ENCODE assay signal across 12 mouse cellular contexts in genomic region chr9:115039245-115039644, GRCm38 (mm10). TPM values are rescaled to one million over a fixed set of nuclear protein-coding genes. Genes with fewer than 3 reads are reported as not detected.
DNase-seq lines count a peak whose midpoint lies in the region; ATAC-seq and TF ChIP-seq lines count a peak whose summit lies in the region.
"Had no signal": no experiment of that assay in that cellular context is flagged by ENCODE, and none has a peak within 500 bp of the region (broad histone marks: within the 10 kb centered on the region; RNA-seq: fewer than 3 reads in every experiment).

No protein-coding gene starts in this region.

- no peak overlapping the region for H3K9ac ChIP-seq in hindbrain, embryonic 16.5 days (ENCODE audit: low read depth, low read length)
- H3K9ac ChIP-seq in hindbrain, embryonic 15.5 days = no peak overlapping the region
- H3K9ac ChIP-seq in neural tube, embryonic 11.5 days (ENCODE audit: low read length) = no peak overlapping the region
- no peak overlapping the region for H3K9ac ChIP-seq in heart, adult 2 months (ENCODE audit: low read depth, low read length)
- H3K9ac ChIP-seq: kidney, embryonic 15.5 days; liver, embryonic 13.5 days had no signal

- no peak for TF ChIP-seq POLR2A in heart, adult 2 months (IDR thresholded peaks at IDR 0.05; ENCODE audit: insufficient read depth, low read depth, low read length)

- H3K27me3 ChIP-seq in hindbrain, embryonic 10.5 days (ENCODE audit: insufficient read depth, poor library complexity, severe bottlenecking) = peaks cover 3% of the 10 kb centered on the region
- no peaks in the 10 kb centered on the region for H3K27me3 ChIP-seq in hindbrain, embryonic 16.5 days (replicated peaks; ENCODE audit: control insufficient read depth, insufficient read depth, low read length)
- H3K27me3 ChIP-seq in hindbrain, embryonic 15.5 days = no peaks in the 10 kb centered on the region
- no peaks in the 10 kb centered on the region for H3K27me3 ChIP-seq in neural tube, embryonic 11.5 days (ENCODE audit: control insufficient read depth, insufficient read depth, low read length)
- no peaks in the 10 kb centered on the region for H3K27me3 ChIP-seq in heart, adult 2 months (ENCODE audit: control insufficient read depth, insufficient read depth, low read length)
- H3K27me3 ChIP-seq: kidney, embryonic 15.5 days; liver, embryonic 13.5 days had no signal

- no peaks in the 10 kb centered on the region for H3K79me2 ChIP-seq in heart, adult 2 months (replicated peaks; ENCODE audit: control insufficient read depth, insufficient read depth, low read length)

- no peaks in the 10 kb centered on the region for H3K36me3 ChIP-seq in hindbrain, embryonic 10.5 days
- no peaks in the 10 kb centered on the region for H3K36me3 ChIP-seq in hindbrain, embryonic 16.5 days (ENCODE audit: control insufficient read depth, insufficient read depth, low read length)
- H3K36me3 ChIP-seq in hindbrain, embryonic 15.5 days = no peaks in the 10 kb centered on the region
- H3K36me3 ChIP-seq in neural tube, embryonic 11.5 days (ENCODE audit: control insufficient read depth, insufficient read depth, low read length) = no peaks in the 10 kb centered on the region
- no peaks in the 10 kb centered on the region for H3K36me3 ChIP-seq in heart, adult 2 months (ENCODE audit: control insufficient read depth, insufficient read depth, low read length)
- H3K36me3 ChIP-seq: kidney, embryonic 15.5 days; liver, embryonic 13.5 days had no signal

- TF ChIP-seq CTCF in heart, adult 2 months (IDR thresholded peaks at IDR 0.05) = no peak

- ATAC-seq in hindbrain, embryonic 16.5 days = no peak
- 0 out of 2 replicates have a peak, but pooled peaks have one; percentile 35 for ATAC-seq in hindbrain, embryonic 15.5 days (ENCODE audit: low FRiP score, low read depth)
- ATAC-seq in neural tube, embryonic 11.5 days (ENCODE audit: insufficient read depth, low FRiP score, low TSS enrichment) = peak; percentile 56
- no peak for ATAC-seq in inflammation-experienced regulatory T-cells, adult 6 months
- no peak for ATAC-seq in megakaryocyte, adult 5-6 weeks (ENCODE audit: poor library complexity, severe bottlenecking)

- peaks cover 25% of the 10 kb centered on the region for H3K4me1 ChIP-seq in hindbrain, embryonic 10.5 days (replicated peaks)
- peaks cover 7% of the 10 kb centered on the region; the same call in 1 of the 2 replicates for H3K4me1 ChIP-seq in hindbrain, embryonic 16.5 days (ENCODE audit: control insufficient read depth, insufficient read depth, low read depth, low read length)
- peaks cover 14% of the 10 kb centered on the region for H3K4me1 ChIP-seq in hindbrain, embryonic 15.5 days (replicated peaks)
- peaks cover 10% of the 10 kb centered on the region for H3K4me1 ChIP-seq in neural tube, embryonic 11.5 days (ENCODE audit: control insufficient read depth, insufficient read depth, low read length)
- H3K4me1 ChIP-seq in heart, adult 2 months (ENCODE audit: control insufficient read depth, insufficient read depth, low read length) = no peaks in the 10 kb centered on the region
- H3K4me1 ChIP-seq: liver, embryonic 13.5 days had no signal

- peak overlapping the region; percentile 51 for H3K27ac ChIP-seq in hindbrain, embryonic 10.5 days
- H3K27ac ChIP-seq in hindbrain, embryonic 16.5 days (ENCODE audit: low read depth, low read length) = no peak overlapping the region
- H3K27ac ChIP-seq in hindbrain, embryonic 15.5 days (replicated peaks) = no peak overlapping the region
- no peak overlapping the region for H3K27ac ChIP-seq in neural tube, embryonic 11.5 days (ENCODE audit: low read depth, low read length)
- H3K27ac ChIP-seq in heart, adult 2 months = no peak overlapping the region
- H3K27ac ChIP-seq: left cerebral cortex, adult 2 months; liver, embryonic 13.5 days had no signal

- H3K4me3 ChIP-seq in hindbrain, embryonic 10.5 days = no peak overlapping the region
- H3K4me3 ChIP-seq in hindbrain, embryonic 16.5 days (ENCODE audit: low read length) = no peak overlapping the region
- no peak overlapping the region for H3K4me3 ChIP-seq in hindbrain, embryonic 15.5 days
- H3K4me3 ChIP-seq in neural tube, embryonic 11.5 days (ENCODE audit: low read depth, low read length) = no peak overlapping the region
- no peak overlapping the region for H3K4me3 ChIP-seq in heart, adult 2 months
- H3K4me3 ChIP-seq: kidney, embryonic 15.5 days; left cerebral cortex, adult 2 months; liver, embryonic 13.5 days had no signal

- DNase-seq in hindbrain, embryonic 10.5 days (ENCODE audit: low spot score) = peak; percentile 27
- peak; percentile 89 for DNase-seq in R1 (ENCODE audit: low read depth, low spot score)
- peak; percentile 72 for DNase-seq in neural tube, embryonic 11.5 days (ENCODE audit: low spot score)
- DNase-seq in heart, adult 2 months = no peak
- DNase-seq: liver, embryonic 13.5 days; right cerebral cortex, adult 18-20 months had no signal

- intact Hi-C loops in heart, adult 2 months (cut with DNase I) = no loop called here

- no peak for TF ChIP-seq EP300 in heart, adult 2 months (IDR thresholded peaks at IDR 0.05; ENCODE audit: insufficient read depth, low read depth, low read length)

- H3K4me2 ChIP-seq in hindbrain, embryonic 16.5 days (ENCODE audit: low read length) = no peak overlapping the region
- no peak overlapping the region for H3K4me2 ChIP-seq in hindbrain, embryonic 15.5 days
- H3K4me2 ChIP-seq in neural tube, embryonic 11.5 days (ENCODE audit: low read depth) = no peak overlapping the region
- H3K4me2 ChIP-seq: kidney, embryonic 15.5 days; liver, embryonic 13.5 days had no signal

- no peaks in the 10 kb centered on the region for H3K9me3 ChIP-seq in hindbrain, embryonic 10.5 days
- H3K9me3 ChIP-seq in hindbrain, embryonic 16.5 days (ENCODE audit: control insufficient read depth, low read length) = no peaks in the 10 kb centered on the region
- H3K9me3 ChIP-seq in hindbrain, embryonic 15.5 days = no peaks in the 10 kb centered on the region; the same call in 1 of the 2 replicates
- H3K9me3 ChIP-seq in neural tube, embryonic 11.5 days (ENCODE audit: control insufficient read depth, low read length) = no peaks in the 10 kb centered on the region
- H3K9me3 ChIP-seq: kidney, embryonic 15.5 days; liver, embryonic 13.5 days had no signal

- 65% methylated on average over 7 of the region's 7 CpGs for WGBS in hindbrain, embryonic 10.5 days
- WGBS in hindbrain, embryonic 16.5 days = 25% methylated on average over 7 of the region's 7 CpGs
- WGBS in hindbrain, embryonic 15.5 days = 38% methylated on average over 7 of the region's 7 CpGs
- WGBS in neural tube, embryonic 11.5 days = 57% methylated on average over 7 of the region's 7 CpGs
- 72% methylated on average over 7 of the region's 7 CpGs for WGBS in heart, adult 2 months

RNA-seq across cellular contexts. Expression of gene Rps27rt, which starts 56.7 kb away (rescaled TPM):
- polyA plus RNA-seq in hindbrain, embryonic 10.5 days (2016; fragmentation: Nextera tagmentation; extraction: Ambion mirVana) = 272 TPM in 2 replicates
- polyA plus RNA-seq in hindbrain, embryonic 16.5 days (2015; fragmentation: Nextera tagmentation; extraction: Ambion mirVana) = 113 and 196 TPM in 2 replicates
- 154 and 187 TPM in 2 replicates for polyA plus RNA-seq in hindbrain, embryonic 15.5 days (2015; fragmentation: Nextera tagmentation; extraction: Ambion mirVana)
- polyA plus RNA-seq in neural tube, embryonic 11.5 days (2014; fragmentation: Nextera tagmentation; extraction: Ambion mirVana) = 307 and 376 TPM in 2 replicates
- total RNA-seq in heart, adult 2 months (2021) = 10 to 100 TPM; 14.3 to 32.5 TPM
- 23.0 and 46.7 TPM in 2 replicates for polyA plus RNA-seq in heart, adult 2 months (2012; rRNA removed)
- polyA plus RNA-seq in inflammation-experienced regulatory T-cells, adult 6 months (2017; shearing (Covaris generic)) = 1,000 to 10,000 TPM; 2,830 to 6,239 (median 3,618) TPM
- total RNA-seq in megakaryocyte, adult 5-6 weeks (2015) = 188 and 220 TPM in 2 replicates
- total RNA-seq in megakaryocyte, adult 5-6 weeks (2017) = 116 and 127 TPM in 2 replicates

Comparison
In these comparisons a context has a peak if more than half of its experiments do, and no peak if none do; other contexts are left out.
1. ATAC-seq: peak in hindbrain, embryonic 15.5 days (single experiment) and neural tube, embryonic 11.5 days (single experiment); none in hindbrain, embryonic 16.5 days (single experiment), inflammation-experienced regulatory T-cells, adult 6 months (single experiment) and megakaryocyte, adult 5-6 weeks (single experiment).
2. DNase-seq: peak in hindbrain, embryonic 10.5 days (single experiment), R1 (single experiment) and neural tube, embryonic 11.5 days (single experiment); none in heart, adult 2 months (0 of 2).